Mouse (Mus musculus) cerebellum, postnatal 4 days (tissue): Measurements from ENCODE around the gene D430019H16Rik.

Experiments used
- DNase-seq, 2 experiments: peaks; one replicate each; pipeline ENCODE4 v3.0.0; 2022; ENCODE audit warnings: low spot score in 2 of 2, mixed read lengths in 1 of 2

The D430019H16Rik gene

GRCm38 (mm10) chr12:105490227-105490626 is 36.6 kb downstream of the D430019H16Rik start:
- no peak for DNase-seq

DNA sequence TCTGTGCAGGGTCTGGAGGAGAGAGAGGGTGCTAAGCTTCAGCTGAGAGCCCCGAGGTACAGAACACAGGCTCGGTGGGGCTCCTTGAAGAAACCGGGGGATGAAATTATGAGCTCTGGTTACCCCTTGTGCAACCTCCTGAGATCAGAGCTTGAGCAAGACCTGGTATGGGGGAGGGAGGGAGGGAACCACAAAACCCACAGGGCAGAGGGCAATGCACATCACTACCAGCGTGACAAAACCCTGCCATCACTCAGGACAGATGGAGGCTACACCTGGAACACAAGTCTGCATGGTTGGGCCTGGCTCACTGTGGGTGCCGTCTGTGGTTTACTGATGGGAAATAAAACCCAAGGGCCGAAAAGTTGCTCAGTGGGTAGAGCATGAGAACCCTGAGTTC is 37.1 kb downstream of the D430019H16Rik start:
- no peak for DNase-seq

DNA sequence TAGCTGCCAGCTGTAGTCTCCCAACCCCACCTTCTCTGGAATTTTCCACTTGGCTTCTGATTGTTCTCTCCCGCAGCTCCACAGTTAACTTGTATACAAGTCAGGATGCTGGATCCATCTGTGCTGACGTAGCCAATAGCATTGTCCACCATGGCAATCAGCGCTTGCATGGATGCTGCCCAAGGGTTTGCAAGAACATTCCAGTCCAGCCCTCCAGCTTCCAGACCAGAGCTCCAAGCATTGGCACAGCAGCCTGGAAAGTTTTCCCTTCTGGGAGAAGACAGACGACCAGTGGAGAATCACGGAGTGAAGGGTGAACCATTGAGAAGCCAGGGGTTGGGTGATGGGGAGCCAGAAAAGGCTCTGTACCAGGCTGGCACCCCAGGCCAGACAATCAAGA is 41.1 kb downstream of the D430019H16Rik start:
- no peak for DNase-seq

- DNase-seq = peak; percentile 81 to 88
These were observed 44.2 kb downstream of the D430019H16Rik start for GRCm38 (mm10) chr12:105497894-105498293.

DNA sequence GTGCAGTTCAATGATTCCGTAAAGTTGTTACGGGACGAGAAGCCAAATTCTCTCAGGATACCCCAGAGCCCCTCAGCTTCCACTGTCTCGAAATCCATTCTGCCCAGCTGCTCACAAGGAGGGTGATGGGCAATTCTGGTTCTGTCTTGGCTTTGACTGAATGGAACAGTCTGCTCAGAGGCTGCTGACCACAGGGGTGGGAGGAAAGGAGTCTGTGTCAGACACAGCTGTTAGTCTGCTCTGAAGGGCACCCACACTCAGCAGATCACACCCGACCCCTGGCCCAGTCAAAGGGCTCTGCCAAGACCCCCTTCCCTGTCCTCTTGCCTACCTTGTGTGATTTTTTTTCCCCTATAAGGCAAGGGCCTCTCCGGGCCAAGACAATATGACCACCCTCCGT is 44.8 kb downstream of the D430019H16Rik start:
- no peak for DNase-seq

GRCm38 (mm10) chr12:105498842-105499241 is 45.2 kb downstream of the D430019H16Rik start:
- DNase-seq = no peak

- no peak for DNase-seq
These were observed 47.3 kb downstream of the D430019H16Rik start for GRCm38 (mm10) chr12:105500940-105501339.

GRCm38 (mm10) chr12:105504736-105505135 is 51.1 kb downstream of the D430019H16Rik start:
- no peak for DNase-seq

- DNase-seq = no peak
These were observed 57.5 kb downstream of the D430019H16Rik start for GRCm38 (mm10) chr12:105511109-105511508.

DNA sequence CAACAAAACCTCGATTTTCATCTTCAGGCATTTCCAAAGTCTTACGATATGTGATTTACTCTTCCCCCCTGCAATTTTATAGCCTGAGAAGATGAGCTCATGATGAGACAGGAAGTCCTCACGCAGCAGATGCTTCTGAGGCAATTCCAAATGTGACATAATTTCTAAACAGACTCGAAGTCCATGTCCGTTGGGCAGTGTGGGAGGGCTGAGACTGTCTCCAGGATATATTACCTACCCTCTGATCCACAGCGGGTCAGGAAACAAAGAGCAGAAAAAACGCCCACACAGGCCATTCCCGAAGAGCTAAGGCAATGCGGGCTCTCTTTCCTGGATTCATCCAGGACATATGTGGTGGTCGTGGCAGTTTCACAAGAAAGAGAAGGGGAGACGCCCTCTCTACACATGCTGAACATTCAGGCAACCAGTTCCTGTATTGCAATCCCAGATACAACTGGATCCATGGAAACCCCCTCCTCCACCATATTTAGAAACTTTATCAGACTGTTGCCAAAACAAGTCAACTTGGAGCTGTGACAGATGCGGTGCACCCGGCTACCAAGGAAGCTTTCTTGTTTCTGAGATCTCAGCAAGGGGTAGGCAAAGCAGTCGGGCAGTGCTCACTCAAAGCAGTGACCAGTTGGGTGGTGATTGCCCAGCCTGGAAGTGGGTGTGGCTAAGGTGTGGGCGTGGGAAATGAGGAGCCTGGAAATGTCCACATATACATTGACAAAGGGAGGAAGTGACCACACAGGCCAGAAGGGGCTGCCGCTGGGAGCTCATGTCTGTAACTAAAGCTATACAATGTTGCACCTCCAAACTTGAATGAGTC is 58.2 kb downstream of the D430019H16Rik start:
- no peak for DNase-seq

DNA sequence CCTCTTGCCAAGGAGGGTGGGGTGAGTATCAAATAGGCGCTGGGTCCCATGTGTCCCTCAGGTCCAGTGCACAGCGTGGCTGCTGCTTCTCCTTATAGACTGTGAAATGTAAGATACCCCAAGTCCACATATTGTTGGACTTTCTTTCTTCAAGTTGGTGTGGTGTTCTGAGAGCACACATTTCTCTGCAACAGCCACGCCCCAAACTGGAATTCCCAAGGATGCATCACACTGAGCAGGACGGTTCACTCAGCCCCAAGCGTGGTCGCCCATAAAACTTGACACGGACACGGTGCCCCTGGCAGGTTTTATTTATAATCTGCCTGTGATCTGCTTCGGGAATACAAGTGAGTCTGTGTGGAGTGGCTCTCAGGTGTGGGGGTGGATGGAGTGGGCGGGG is 60.5 kb downstream of the D430019H16Rik start:
- DNase-seq = no peak

GRCm38 (mm10) chr12:105517026-105517675 is 63.5 kb downstream of the D430019H16Rik start:
- no peak for DNase-seq

DNA sequence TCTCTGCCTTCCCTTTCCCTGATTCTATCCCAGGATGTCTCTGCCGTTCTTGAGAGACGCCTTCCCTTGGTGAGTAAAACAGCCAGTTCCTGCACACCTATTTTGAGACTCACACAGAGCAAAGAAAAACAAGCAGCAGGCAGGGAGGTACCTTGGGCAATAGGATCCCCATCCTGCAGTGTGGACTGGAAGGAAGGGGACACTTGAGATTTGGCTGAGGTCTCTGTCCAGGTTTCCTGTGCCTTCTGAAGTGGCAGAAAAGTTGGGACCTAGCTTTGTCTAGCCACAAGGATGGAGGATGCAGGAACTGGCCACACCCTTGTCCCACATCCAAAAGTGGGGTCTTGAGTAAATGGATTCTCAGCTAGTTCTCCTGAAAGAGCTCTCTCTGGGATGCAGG is 66.2 kb downstream of the D430019H16Rik start:
- DNase-seq = no peak

DNA sequence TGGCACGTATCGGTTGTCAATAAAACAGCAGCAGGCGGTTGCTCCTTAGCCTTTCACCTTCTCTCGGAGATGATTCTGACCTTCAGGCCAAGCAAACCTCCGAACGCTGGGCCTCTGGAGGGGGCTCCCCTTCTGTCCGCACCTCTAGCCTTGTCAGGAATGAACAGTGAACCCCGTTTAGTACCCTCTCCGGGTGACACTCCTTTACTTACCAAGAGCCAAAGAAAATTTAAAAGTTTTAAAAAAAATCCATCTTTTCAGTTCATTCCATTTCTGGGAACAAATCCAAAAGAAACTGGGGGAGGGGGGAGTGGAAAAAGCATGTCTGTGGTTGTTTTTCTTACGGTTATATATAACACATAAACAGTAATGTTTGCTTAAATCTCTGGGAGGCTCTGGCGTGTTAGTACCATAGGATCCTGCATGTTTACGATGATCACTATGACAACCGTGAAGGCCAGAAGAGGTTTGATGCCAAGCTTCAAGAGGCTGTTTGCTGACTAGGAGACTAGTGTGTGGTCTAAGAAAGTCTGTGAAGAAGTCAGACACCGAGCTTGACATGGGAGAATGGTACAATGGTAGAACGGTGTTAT is 67.6 kb downstream of the D430019H16Rik start:
- no peak for DNase-seq

DNA sequence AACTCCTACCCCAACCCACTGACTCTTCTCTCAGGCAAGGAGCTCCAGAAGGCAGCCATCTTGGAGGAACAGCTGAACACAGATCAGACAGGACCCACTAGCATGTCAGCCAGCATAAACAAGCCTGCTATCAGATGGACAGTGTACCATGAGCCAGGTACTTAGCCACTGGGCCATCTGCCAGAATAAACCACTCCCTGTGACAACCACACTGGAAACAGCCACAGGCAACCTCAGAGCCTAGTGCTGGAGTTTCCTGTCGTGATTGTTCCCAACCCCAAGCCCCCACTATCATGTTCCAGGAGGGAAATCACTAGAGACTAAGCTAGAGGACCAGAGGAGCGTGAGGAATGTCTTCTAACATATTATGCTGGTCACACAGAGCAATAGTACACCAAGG is 70.1 kb downstream of the D430019H16Rik start:
- no peak for DNase-seq

- no peak for DNase-seq
These were observed 72.5 kb downstream of the D430019H16Rik start for GRCm38 (mm10) chr12:105526186-105526585.

DNA sequence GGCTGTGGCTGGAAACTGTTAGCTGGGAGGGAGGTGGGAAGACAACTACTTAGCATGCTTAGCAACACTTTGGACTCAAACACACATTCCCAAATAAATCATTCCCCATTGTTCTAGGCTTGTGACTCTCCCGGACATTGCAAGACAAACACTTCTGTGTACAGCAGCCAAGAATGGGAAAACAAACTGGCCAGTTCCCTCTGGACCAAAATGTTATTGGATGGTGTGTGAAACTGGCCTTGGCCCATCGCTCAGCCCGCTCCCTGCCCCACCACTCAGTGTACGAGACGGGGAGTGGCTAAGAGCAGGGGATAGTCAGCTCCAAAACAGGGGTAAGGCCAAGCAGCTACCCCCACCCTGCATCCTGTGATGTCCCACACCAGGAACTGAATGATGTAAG is 73.2 kb downstream of the D430019H16Rik start:
- DNase-seq = peak in 1 of 2 experiments; percentile 23

DNA sequence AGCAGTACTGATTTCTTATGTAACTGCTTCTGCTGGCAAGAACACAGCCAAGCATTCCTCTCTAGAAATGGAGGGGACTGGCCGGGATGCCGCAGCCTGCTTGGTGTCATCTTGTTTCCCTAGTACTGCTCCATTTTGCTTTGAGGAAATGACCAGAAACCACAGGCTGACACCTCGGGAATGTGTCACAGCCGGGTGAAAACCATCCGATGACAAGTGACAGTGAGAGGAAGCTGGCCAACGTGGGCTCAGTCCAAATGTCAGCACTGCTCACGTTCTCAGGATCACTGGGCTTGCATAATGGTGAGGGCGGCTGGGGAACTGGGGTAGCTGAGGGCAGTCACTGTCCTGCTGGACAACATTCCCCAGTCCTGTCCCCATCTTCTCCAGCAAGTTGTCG is 75.9 kb downstream of the D430019H16Rik start:
- peak in 1 of 2 experiments; percentile 43 for DNase-seq

- DNase-seq = no peak
These were observed 78.2 kb downstream of the D430019H16Rik start for GRCm38 (mm10) chr12:105531724-105532371.

GRCm38 (mm10) chr12:105534842-105535241 is 81.2 kb downstream of the D430019H16Rik start:
- DNase-seq = no peak

DNA sequence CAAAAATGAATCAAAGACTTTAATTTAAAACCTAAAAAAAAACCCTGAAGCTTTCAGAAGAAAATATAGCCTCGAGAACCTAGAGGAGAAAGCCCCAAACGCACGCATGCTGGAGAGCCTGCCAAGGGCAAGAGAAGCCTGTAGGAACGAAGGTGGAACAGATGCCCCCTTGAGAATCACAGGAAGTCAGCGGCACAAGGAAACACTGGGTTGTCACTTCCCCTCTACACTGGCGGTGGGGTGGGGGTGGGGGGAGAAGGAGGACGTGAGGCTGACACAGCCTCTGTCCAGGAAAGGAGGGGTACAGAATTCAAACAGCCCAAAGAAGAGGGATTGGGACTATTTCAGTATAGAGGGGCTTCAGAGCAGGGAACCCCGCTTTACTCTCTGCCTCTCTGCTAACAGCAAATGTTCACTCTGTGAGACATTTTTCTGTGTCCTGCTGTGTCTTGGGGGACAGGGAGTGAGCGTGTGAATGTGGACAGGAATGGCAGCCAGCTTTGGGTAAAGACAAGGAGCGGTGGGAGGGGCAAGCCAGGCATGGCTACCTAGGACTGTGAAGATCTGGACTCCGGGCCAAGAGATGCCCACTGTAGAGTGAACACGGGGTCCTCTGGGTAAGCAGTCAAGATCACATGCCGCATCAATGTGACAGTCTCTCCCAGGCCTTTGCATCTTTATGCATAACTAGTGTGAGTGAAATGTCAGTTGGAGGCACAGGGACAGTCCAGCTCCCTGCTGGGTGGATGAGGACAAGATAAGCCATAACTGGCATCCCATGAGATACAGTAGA is 82.5 kb downstream of the D430019H16Rik start:
- peak in 1 of 2 experiments; percentile 39 for DNase-seq
